Mouse (Mus musculus) heart, embryonic 12.5 days (tissue): ENCODE measurements around the gene Lix1l. TPM values are rescaled to one million over a fixed set of nuclear protein-coding genes. Genes with fewer than 3 reads are reported as not detected.

Source experiments
- polyA plus RNA-seq: library from polyadenylated mRNA; unstranded; fragments of >200 nt; fragmentation: Nextera tagmentation; extraction: Ambion mirVana; gene quantifications from 2 replicates; pipeline ENCODE4 v1.2.1, GENCODE M21; 2016

Gene Lix1l
- polyA plus RNA-seq, 1 experiment from 2014 or later = 5.1 TPM

Other genes with a start within 250 kb of the Lix1l start
- gene BC107364, start 148.8 kb upstream of the Lix1l start, polyA plus RNA-seq = 0.72 and 0.87 TPM in 2 replicates
- 7.9 and 9.2 TPM in 2 replicates for gene Hfe2, start 76.0 kb upstream of the Lix1l start, polyA plus RNA-seq
- 144 and 150 TPM in 2 replicates for gene Txnip, start 43.2 kb upstream of the Lix1l start, polyA plus RNA-seq
- gene Gm16253, start 24.2 kb upstream of the Lix1l start, polyA plus RNA-seq = 1.6 and 2.4 TPM in 2 replicates
- gene Polr3gl, start 7.0 kb upstream of the Lix1l start, polyA plus RNA-seq = 39.2 and 39.3 TPM in 2 replicates
- gene Ankrd34a, start 4.5 kb upstream of the Lix1l start, polyA plus RNA-seq = 9.2 and 9.5 TPM in 2 replicates
- gene Rbm8a, start 28.8 kb downstream of the Lix1l start, polyA plus RNA-seq = 90.8 and 95.8 TPM in 2 replicates
- 36.9 and 37.2 TPM in 2 replicates for gene Pex11b, start 34.2 kb downstream of the Lix1l start, polyA plus RNA-seq
- 0.10 and 0.14 TPM in 2 replicates for gene Gm42957, start 34.3 kb downstream of the Lix1l start, polyA plus RNA-seq
- 0.75 and 0.91 TPM in 2 replicates for gene Itga10, start 44.4 kb downstream of the Lix1l start, polyA plus RNA-seq
- gene Ankrd35, start 69.0 kb downstream of the Lix1l start, polyA plus RNA-seq = 0.17 and 0.23 TPM in 2 replicates
- 42.0 and 43.3 TPM in 2 replicates for gene Pias3, start 95.2 kb downstream of the Lix1l start, polyA plus RNA-seq
- gene Nudt17, start 107.4 kb downstream of the Lix1l start, polyA plus RNA-seq = 6.2 and 6.9 TPM in 2 replicates
- gene Polr3c, start 126.5 kb downstream of the Lix1l start, polyA plus RNA-seq = 27.6 and 32.5 TPM in 2 replicates
- gene Rnf115, start 126.5 kb downstream of the Lix1l start, polyA plus RNA-seq = 54.5 and 56.5 TPM in 2 replicates
- gene Pdzk1, start 228.1 kb downstream of the Lix1l start, polyA plus RNA-seq = 0.36 TPM in 1 of 2 replicates, not detected in the other
- 0.08 TPM in 1 of 2 replicates, not detected in the other for gene Cd160, start 228.2 kb downstream of the Lix1l start, polyA plus RNA-seq